ENCODE assay signal across 8 mouse cellular contexts in genomic region chr9:70840861-70841341, GRCm38 (mm10).
DNase-seq lines count a peak whose midpoint lies in the region; ATAC-seq and TF ChIP-seq lines count a peak whose summit lies in the region.

No protein-coding gene starts in this region.

- H3K4me1 ChIP-seq in intestine, embryonic 16.5 days (ENCODE audit: control insufficient read depth, insufficient read depth, low read length) = peaks cover 24% of the 10 kb centered on the region
- peaks cover 18% of the 10 kb centered on the region for H3K4me1 ChIP-seq in lung, postnatal 0 days (ENCODE audit: insufficient read depth, low read depth, low read length)

- WGBS in intestine, embryonic 16.5 days = 13% methylated on average over 6 of the region's 6 CpGs
- WGBS in lung, postnatal 0 days = 7% methylated on average over 6 of the region's 6 CpGs

- intact Hi-C loops in gastrocnemius, postnatal 36 days (cut with DNase I) = no loop called here

- peak; percentile 76 for ATAC-seq in intestine, embryonic 16.5 days
- ATAC-seq in lung, postnatal 0 days = peak; percentile 63

- peak overlapping the region; percentile 77 for H3K27ac ChIP-seq in intestine, embryonic 16.5 days (ENCODE audit: low read length)
- H3K27ac ChIP-seq in lung, postnatal 0 days (ENCODE audit: low read length) = peak overlapping the region; percentile 68

- no peaks in the 10 kb centered on the region for H3K27me3 ChIP-seq in intestine, embryonic 16.5 days (replicated peaks; ENCODE audit: control insufficient read depth, insufficient read depth, low read length)
- H3K27me3 ChIP-seq in lung, postnatal 0 days (replicated peaks; ENCODE audit: insufficient read depth, low read length) = no peaks in the 10 kb centered on the region

- no peak for TF ChIP-seq CTCF in lung, postnatal 0 days (IDR thresholded peaks at IDR 0.05)

- no peaks in the 10 kb centered on the region for H3K36me3 ChIP-seq in intestine, embryonic 16.5 days (ENCODE audit: control insufficient read depth, insufficient read depth, low read length)
- H3K36me3 ChIP-seq in lung, postnatal 0 days (ENCODE audit: insufficient read depth, low read length) = no peaks in the 10 kb centered on the region

- H3K4me3 ChIP-seq in intestine, embryonic 16.5 days (ENCODE audit: low read length) = no peak overlapping the region
- H3K4me3 ChIP-seq in lung, postnatal 0 days (ENCODE audit: low read depth, low read length) = no peak overlapping the region

- H3K9me3 ChIP-seq in intestine, embryonic 16.5 days (ENCODE audit: control insufficient read depth, low read length) = no peaks in the 10 kb centered on the region
- no peaks in the 10 kb centered on the region for H3K9me3 ChIP-seq in lung, postnatal 0 days (ENCODE audit: low read length)

- TF ChIP-seq EP300 in lung, postnatal 0 days (IDR thresholded peaks at IDR 0.05) = peak; percentile 56; the same call in 1 of the 2 replicates

- H3K9ac ChIP-seq in intestine, embryonic 16.5 days (ENCODE audit: low read depth, low read length) = peak overlapping the region; percentile 17; the same call in 1 of the 2 replicates
- no peak overlapping the region for H3K9ac ChIP-seq in lung, postnatal 0 days (replicated peaks; ENCODE audit: low read depth)

- DNase-seq in embryo, embryonic 10 days (ENCODE audit: low spot score) = peak; percentile 18
- no peak for DNase-seq in embryo, embryonic 9.5 days (ENCODE audit: extremely low spot score)
- peak; percentile 52 for DNase-seq in brain, adult 2 months (ENCODE audit: low read depth, low spot score)
- peak; percentile 77 for DNase-seq in lung, postnatal 0 days (ENCODE audit: low spot score)
- DNase-seq in right cerebral cortex, adult 18-20 months = no peak
- DNase-seq in testis, postnatal 10 days (ENCODE audit: low spot score) = no peak
- DNase-seq in gastrocnemius, postnatal 36 days = no peak

- peak overlapping the region; percentile 3; the same call in 1 of the 2 replicates for H3K4me2 ChIP-seq in intestine, embryonic 16.5 days (ENCODE audit: low read depth, low read length)
- H3K4me2 ChIP-seq in lung, postnatal 0 days (replicated peaks; ENCODE audit: low read depth, low read length) = 0 out of 2 replicates have a peak overlapping the region, but pooled peaks have one; percentile 23

Comparison
In these comparisons a context has a peak if more than half of its experiments do, and no peak if none do; other contexts are left out.
1. DNase-seq: peak in embryo, embryonic 10 days (single experiment), brain, adult 2 months (single experiment) and lung, postnatal 0 days (single experiment); none in embryo, embryonic 9.5 days (single experiment), right cerebral cortex, adult 18-20 months (single experiment), testis, postnatal 10 days (single experiment) and gastrocnemius, postnatal 36 days (0 of 2).